Mouse (Mus musculus): ENCODE measurements around the gene Cox6b2. TPM values are rescaled to one million over a fixed set of nuclear protein-coding genes. Genes with fewer than 3 reads are reported as not detected.

Gene Cox6b2
- total RNA-seq, 1 experiment, result 46.4 TPM

DNA sequence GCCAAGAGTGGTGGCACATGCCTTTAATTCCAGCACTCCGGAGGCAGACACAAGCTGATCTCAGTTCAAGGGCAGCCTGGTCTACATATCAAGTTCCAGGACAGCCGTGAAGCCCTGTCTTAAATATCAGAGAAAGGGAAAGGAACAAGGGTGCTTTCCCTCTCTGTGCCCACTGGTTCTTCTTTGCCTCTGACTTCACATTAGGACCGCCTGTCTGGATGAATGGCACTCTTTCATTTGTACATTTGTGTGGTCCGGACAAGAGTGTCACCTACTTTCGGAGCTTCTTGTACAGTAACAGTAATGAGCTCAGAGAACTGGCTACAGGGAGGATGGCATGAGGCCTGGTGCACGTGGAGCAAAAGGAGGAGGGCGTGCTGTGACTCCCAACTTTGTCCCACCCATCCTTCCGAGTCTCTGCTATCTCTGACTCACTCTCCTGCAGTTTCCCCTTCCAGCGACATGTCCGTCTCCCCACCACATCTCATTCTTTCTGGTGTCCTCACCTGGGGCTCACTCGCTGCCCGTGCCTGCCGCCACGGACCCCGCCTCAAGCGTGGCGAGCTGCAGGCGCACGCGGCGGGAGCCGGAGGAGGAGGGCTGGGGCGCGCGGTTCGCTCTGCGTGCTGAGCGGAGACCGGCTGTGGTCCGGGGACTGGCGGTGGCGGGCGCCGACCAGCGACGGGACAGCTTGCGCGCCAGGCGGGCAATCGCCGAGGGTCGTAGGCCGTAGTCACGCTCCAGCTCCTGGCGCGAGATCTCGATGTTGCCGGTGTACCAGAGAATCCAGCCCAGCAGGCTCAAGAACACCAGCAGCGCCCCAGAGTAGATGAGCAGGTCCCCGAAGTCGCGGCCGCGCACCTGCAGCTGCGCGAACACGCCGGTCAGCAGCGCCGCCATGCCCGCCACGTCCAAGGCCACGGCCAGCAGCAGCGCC, 35.9 kb upstream of the Cox6b2 start:
- no peak for DNase-seq (ENCODE audit: low read depth, low spot score)
- Histone ChIP-seq H3K4me1 (ENCODE audit: control insufficient read depth in 2 of 2, insufficient read depth in 2 of 2, low read length in 2 of 2, poor library complexity in 1 of 2) (peaks cover 0 to 8% of the 10 kb centered on the region in 2 experiments; a peak in 1 of 4 replicates), H3K4me3 (ENCODE audit: insufficient read depth in 1 of 2, low read depth in 1 of 2, low read length in 2 of 2, poor library complexity in 1 of 2, severe bottlenecking in 1 of 2) (peak overlapping the region; percentile 77 to 83), H3K9me3 (ENCODE audit: control insufficient read depth, insufficient read depth, low read depth, low read length) (no peaks in the 10 kb centered on the region), H3K36me3 (ENCODE audit: control insufficient read depth, insufficient read depth, low read length, poor library complexity, severe bottlenecking) (peaks cover 19% of the 10 kb centered on the region), H3K27ac (ENCODE audit: insufficient read depth, low read depth, low read length, poor library complexity, severe bottlenecking) (peak overlapping the region; percentile 9), H3K9ac (ENCODE audit: insufficient read depth, low read depth, low read length, poor library complexity, severe bottlenecking) (peak overlapping the region; percentile 91)
- in situ Hi-C loops (cut with MboI; ENCODE audit: low sequenced_read_pairs in 2 of 2, unreplicated experiment in 2 of 2), result no loop called here
- no peak for TF ChIP-seq ZNF384 (IDR thresholded peaks at IDR 0.05; ENCODE audit: low read depth, low read length)
- no peak for TF ChIP-seq MAFK (IDR thresholded peaks at IDR 0.05; ENCODE audit: insufficient read depth, low read depth, low read length)
- no peak for TF ChIP-seq HCFC1 (IDR thresholded peaks at IDR 0.05; ENCODE audit: borderline replicate concordance, insufficient read depth, low read length)
- no peak for TF ChIP-seq ZC3H11A (IDR thresholded peaks at IDR 0.05; ENCODE audit: borderline replicate concordance, low read depth, low read length)
- no peak for TF ChIP-seq CHD2 (IDR thresholded peaks at IDR 0.05; ENCODE audit: low read depth, low read length)

DNA sequence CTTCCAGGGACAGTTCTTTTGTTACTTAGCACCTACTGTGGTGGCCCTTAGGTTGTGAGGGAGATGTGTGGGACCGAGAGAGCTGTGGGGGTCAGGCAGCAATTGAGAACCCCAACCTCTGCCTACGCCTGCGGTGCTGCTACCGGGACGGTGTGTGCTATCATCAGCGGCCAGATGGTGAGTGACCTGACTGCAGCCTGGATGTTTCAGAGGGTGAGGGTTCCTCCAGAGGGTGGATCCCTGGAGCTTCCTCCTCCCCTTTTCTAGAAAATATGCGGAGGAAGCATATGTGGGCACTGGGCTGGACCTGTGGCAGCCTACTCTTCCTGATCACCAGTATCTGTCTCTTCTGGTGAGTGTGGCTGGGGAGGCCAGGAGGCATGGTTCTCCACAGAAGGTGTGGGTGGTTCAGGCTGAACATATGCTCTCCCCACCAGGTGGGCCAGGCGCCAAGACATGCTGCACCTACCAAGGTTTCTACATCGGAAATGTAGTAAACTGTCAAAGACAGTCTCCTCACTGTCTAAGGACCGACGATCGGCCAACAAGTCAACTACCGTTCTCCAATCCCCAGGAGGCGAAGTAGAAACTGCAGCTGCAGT, 30.9 kb upstream of the Cox6b2 start:
- peaks cover 0 to 4% of the 10 kb centered on the region in 2 experiments; a peak in 1 of 4 replicates for H3K4me1 ChIP-seq (ENCODE audit: control insufficient read depth in 2 of 2, insufficient read depth in 2 of 2, low read length in 2 of 2, poor library complexity in 1 of 2)
- in situ Hi-C loops (cut with MboI; ENCODE audit: low sequenced_read_pairs in 2 of 2, unreplicated experiment in 2 of 2), result no loop called here
- H3K27ac ChIP-seq (ENCODE audit: insufficient read depth, low read depth, low read length, poor library complexity, severe bottlenecking), result no peak overlapping the region
- H3K36me3 ChIP-seq (ENCODE audit: control insufficient read depth, insufficient read depth, low read length, poor library complexity, severe bottlenecking), result peaks cover 10% of the 10 kb centered on the region; the same call in 1 of the 2 replicates
- DNase-seq (ENCODE audit: low read depth, low spot score), result no peak
- H3K9me3 ChIP-seq (ENCODE audit: control insufficient read depth, insufficient read depth, low read depth, low read length), result no peaks in the 10 kb centered on the region
- no peak overlapping the region for H3K4me3 ChIP-seq (ENCODE audit: insufficient read depth in 1 of 2, low read depth in 1 of 2, low read length in 2 of 2, poor library complexity in 1 of 2, severe bottlenecking in 1 of 2)
- no peak for TF ChIP-seq HCFC1 (IDR thresholded peaks at IDR 0.05; ENCODE audit: borderline replicate concordance, insufficient read depth, low read length)
- TF ChIP-seq MAFK (IDR thresholded peaks at IDR 0.05; ENCODE audit: insufficient read depth, low read depth, low read length), result no peak
- no peak for TF ChIP-seq ZC3H11A (IDR thresholded peaks at IDR 0.05; ENCODE audit: borderline replicate concordance, low read depth, low read length)
- no peak for TF ChIP-seq CHD2 (IDR thresholded peaks at IDR 0.05; ENCODE audit: low read depth, low read length)
- no peak for TF ChIP-seq ZNF384 (IDR thresholded peaks at IDR 0.05; ENCODE audit: low read depth, low read length)
- no peak overlapping the region for H3K9ac ChIP-seq (ENCODE audit: insufficient read depth, low read depth, low read length, poor library complexity, severe bottlenecking)

DNA sequence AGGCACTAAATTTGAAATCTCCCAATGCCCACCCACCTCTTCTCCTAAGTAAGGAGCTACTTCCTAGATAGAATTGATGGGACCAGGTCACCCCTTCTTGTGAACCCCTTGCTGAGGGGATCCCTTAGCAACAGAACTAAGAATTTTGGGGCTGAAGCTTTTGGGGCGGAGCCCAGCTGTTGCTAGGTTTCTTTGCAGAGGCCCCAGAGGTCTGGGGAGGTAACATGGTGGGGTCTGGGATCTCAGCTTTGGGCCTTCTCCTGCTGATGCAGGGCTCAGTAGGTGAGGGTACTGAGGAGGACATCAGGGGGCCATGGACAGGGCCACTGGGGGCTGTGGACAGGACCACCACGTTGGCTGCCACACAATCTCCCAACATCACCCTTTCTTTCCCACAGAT, 29.9 kb upstream of the Cox6b2 start, which contains the start of the genes Il11 and Tmem190:
TSS of gene Il11 (minus strand) at position 101 of the 400 bp plus-strand sequence.
TSS of gene Tmem190 (plus strand) at position 179 of the 400 bp plus-strand sequence.
- TF ChIP-seq HCFC1 (IDR thresholded peaks at IDR 0.05; ENCODE audit: borderline replicate concordance, insufficient read depth, low read length), result no peak
- TF ChIP-seq ZNF384 (IDR thresholded peaks at IDR 0.05; ENCODE audit: low read depth, low read length), result no peak
- TF ChIP-seq ZC3H11A (IDR thresholded peaks at IDR 0.05; ENCODE audit: borderline replicate concordance, low read depth, low read length), result no peak
- TF ChIP-seq CHD2 (IDR thresholded peaks at IDR 0.05; ENCODE audit: low read depth, low read length), result no peak
- TF ChIP-seq MAFK (IDR thresholded peaks at IDR 0.05; ENCODE audit: insufficient read depth, low read depth, low read length), result no peak
- Histone ChIP-seq H3K27ac (ENCODE audit: insufficient read depth, low read depth, low read length, poor library complexity, severe bottlenecking) (no peak within 1 kb of the TSS), H3K4me3 (ENCODE audit: insufficient read depth in 1 of 2, low read depth in 1 of 2, low read length in 2 of 2, poor library complexity in 1 of 2, severe bottlenecking in 1 of 2) (no peak within 1 kb of the TSS), H3K9me3 (ENCODE audit: control insufficient read depth, insufficient read depth, low read depth, low read length) (no peaks in the 10 kb centered on the region), H3K4me1 (ENCODE audit: control insufficient read depth in 2 of 2, insufficient read depth in 2 of 2, low read length in 2 of 2, poor library complexity in 1 of 2) (peaks cover 2 to 6% of the 10 kb centered on the region in 2 experiments; a peak in 2 of 4 replicates), H3K36me3 (ENCODE audit: control insufficient read depth, insufficient read depth, low read length, poor library complexity, severe bottlenecking) (peaks cover 10% of the 10 kb centered on the region; the same call in 1 of the 2 replicates), H3K9ac (ENCODE audit: insufficient read depth, low read depth, low read length, poor library complexity, severe bottlenecking) (no peak within 1 kb of the TSS)
- DNase-seq (ENCODE audit: low read depth, low spot score), result no peak
- in situ Hi-C loops (cut with MboI; ENCODE audit: low sequenced_read_pairs in 2 of 2, unreplicated experiment in 2 of 2), result no loop called here

DNA sequence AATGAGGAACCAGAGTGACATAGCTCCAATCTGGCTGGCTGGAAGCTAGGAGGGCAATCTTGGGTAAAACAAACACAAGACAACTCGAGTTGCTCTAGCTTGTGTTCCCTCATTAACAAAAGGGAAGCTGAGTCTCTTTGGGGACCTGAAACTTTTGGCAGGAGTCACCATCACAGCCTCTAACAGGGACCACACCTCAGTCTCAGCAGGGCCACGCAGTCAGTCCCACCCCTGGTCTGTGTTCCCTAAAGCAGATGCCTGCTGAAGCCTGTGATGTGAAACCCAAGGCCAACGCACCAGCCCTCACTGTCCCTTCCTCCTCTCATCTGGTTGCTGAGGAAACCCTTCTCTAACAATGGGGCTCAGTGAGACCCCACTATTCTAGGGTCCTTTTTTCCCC, 29.2 kb upstream of the Cox6b2 start:
- no peak overlapping the region for H3K4me3 ChIP-seq (ENCODE audit: insufficient read depth in 1 of 2, low read depth in 1 of 2, low read length in 2 of 2, poor library complexity in 1 of 2, severe bottlenecking in 1 of 2)
- H3K9ac ChIP-seq (ENCODE audit: insufficient read depth, low read depth, low read length, poor library complexity, severe bottlenecking), result no peak overlapping the region
- DNase-seq (ENCODE audit: low read depth, low spot score), result no peak
- H3K4me1 ChIP-seq (ENCODE audit: control insufficient read depth in 2 of 2, insufficient read depth in 2 of 2, low read length in 2 of 2, poor library complexity in 1 of 2), result peaks cover 2 to 10% of the 10 kb centered on the region in 2 experiments; a peak in 2 of 4 replicates
- TF ChIP-seq ZC3H11A (IDR thresholded peaks at IDR 0.05; ENCODE audit: borderline replicate concordance, low read depth, low read length) (no peak), HCFC1 (IDR thresholded peaks at IDR 0.05; ENCODE audit: borderline replicate concordance, insufficient read depth, low read length) (no peak), CHD2 (IDR thresholded peaks at IDR 0.05; ENCODE audit: low read depth, low read length) (no peak), MAFK (IDR thresholded peaks at IDR 0.05; ENCODE audit: insufficient read depth, low read depth, low read length) (no peak), ZNF384 (IDR thresholded peaks at IDR 0.05; ENCODE audit: low read depth, low read length) (no peak)
- no peak overlapping the region for H3K27ac ChIP-seq (ENCODE audit: insufficient read depth, low read depth, low read length, poor library complexity, severe bottlenecking)
- H3K9me3 ChIP-seq (ENCODE audit: control insufficient read depth, insufficient read depth, low read depth, low read length), result no peaks in the 10 kb centered on the region
- in situ Hi-C loops (cut with MboI; ENCODE audit: low sequenced_read_pairs in 2 of 2, unreplicated experiment in 2 of 2), result no loop called here
- H3K36me3 ChIP-seq (ENCODE audit: control insufficient read depth, insufficient read depth, low read length, poor library complexity, severe bottlenecking), result peaks cover 10% of the 10 kb centered on the region; the same call in 1 of the 2 replicates

All from ES-E14 (cell line).